Mouse (Mus musculus) urinary bladder, adult 2 months (tissue): ENCODE measurements around the gene Tbc1d1. TPM values are rescaled to one million over a fixed set of nuclear protein-coding genes. Genes with fewer than 3 reads are reported as not detected.

Experiments
- DNase-seq: peaks from one replicate; pipeline ENCODE4 v3.0.0; 2022; ENCODE audit warnings: low spot score
- polyA plus RNA-seq: library from polyadenylated mRNA; depleted of rRNA; stranded (reverse); fragments of >200 nt; gene quantifications from 2 replicates; pipeline ENCODE4 v1.2.3, GENCODE M21; 2012

Gene Tbc1d1
- polyA plus RNA-seq, 1 experiment = 41.2 TPM

- no peak for DNase-seq
Observed at GRCm38 (mm10) chr5:64279668-64280067, 123.6 kb downstream of the Tbc1d1 start.

GRCm38 (mm10) chr5:64280191-64280590 is 124.1 kb downstream of the Tbc1d1 start:
- no peak for DNase-seq

GRCm38 (mm10) chr5:64280613-64281012 is 124.5 kb downstream of the Tbc1d1 start:
- DNase-seq = no peak

- no peak for DNase-seq
Observed at GRCm38 (mm10) chr5:64281674-64282073, 125.6 kb downstream of the Tbc1d1 start.

GRCm38 (mm10) chr5:64282594-64282993 is 126.5 kb downstream of the Tbc1d1 start:
- no peak for DNase-seq

GRCm38 (mm10) chr5:64285289-64285688 is 129.2 kb downstream of the Tbc1d1 start:
- DNase-seq = no peak

GRCm38 (mm10) chr5:64285851-64286250 is 129.7 kb downstream of the Tbc1d1 start:
- DNase-seq = no peak

GRCm38 (mm10) chr5:64287287-64287686 is 131.2 kb downstream of the Tbc1d1 start:
- DNase-seq = no peak

- DNase-seq = no peak
Observed at GRCm38 (mm10) chr5:64288031-64288928, 132.2 kb downstream of the Tbc1d1 start.

GRCm38 (mm10) chr5:64289202-64290060 is 133.3 kb downstream of the Tbc1d1 start:
- DNase-seq = no peak

GRCm38 (mm10) chr5:64290061-64290345 is 133.9 kb downstream of the Tbc1d1 start:
- DNase-seq = no peak

- DNase-seq = no peak
Observed at GRCm38 (mm10) chr5:64291657-64292056, 135.6 kb downstream of the Tbc1d1 start.

- no peak for DNase-seq
Observed at GRCm38 (mm10) chr5:64295621-64296020, 139.5 kb downstream of the Tbc1d1 start.

GRCm38 (mm10) chr5:64296328-64296727 is 140.2 kb downstream of the Tbc1d1 start:
- no peak for DNase-seq

- DNase-seq = no peak
Observed at GRCm38 (mm10) chr5:64297100-64297499, 141.0 kb downstream of the Tbc1d1 start.

- no peak for DNase-seq
Observed at GRCm38 (mm10) chr5:64298331-64299036, 142.4 kb downstream of the Tbc1d1 start.

GRCm38 (mm10) chr5:64299508-64300324 is 143.6 kb downstream of the Tbc1d1 start:
- no peak for DNase-seq

GRCm38 (mm10) chr5:64301246-64301645 is 145.1 kb downstream of the Tbc1d1 start:
- no peak for DNase-seq

- DNase-seq = no peak
Observed at GRCm38 (mm10) chr5:64307289-64307688, 151.2 kb downstream of the Tbc1d1 start.

GRCm38 (mm10) chr5:64312295-64312694 is 156.2 kb downstream of the Tbc1d1 start:
- DNase-seq = no peak

GRCm38 (mm10) chr5:64313481-64313880 is 157.4 kb downstream of the Tbc1d1 start:
- DNase-seq = no peak
